Mouse (Mus musculus) heart, postnatal 0 days (tissue): ENCODE data around the gene Sla2.

Experiments used
- CTCF ChIP-seq: IDR thresholded peaks from 2 replicates; pipeline ENCODE4 v1.5.1; 2016; ENCODE audit warnings: antibody characterized with exemption, control low read depth, low read depth
- EP300 ChIP-seq: IDR thresholded peaks from 2 replicates; pipeline ENCODE4 v1.6.1; 2016; ENCODE audit warnings: antibody characterized with exemption, low read depth

- TF ChIP-seq CTCF (no peak), EP300 (no peak)
Observed at GRCm38 (mm10) chr2:156874047-156874759, 12.8 kb downstream of the Sla2 start.
